8 mouse cellular contexts compared by ENCODE assay signal in genomic region chr5:125404903-125405545, GRCm38 (mm10). TPM values are rescaled to one million over a fixed set of nuclear protein-coding genes. Genes with fewer than 3 reads are reported as not detected.
DNase-seq lines count a peak whose midpoint lies in the region; ATAC-seq and TF ChIP-seq lines count a peak whose summit lies in the region.

No protein-coding gene starts in this region.

- H3K27ac ChIP-seq in cerebellum, adult 2 months (ENCODE audit: insufficient read depth, low read length): peak overlapping the region; percentile 80
- H3K27ac ChIP-seq in hindbrain, embryonic 16.5 days (ENCODE audit: low read depth, low read length): peak overlapping the region; percentile 92

- no peaks in the 10 kb centered on the region for H3K9me3 ChIP-seq in hindbrain, embryonic 16.5 days (ENCODE audit: control insufficient read depth, low read length)

- H3K4me3 ChIP-seq in cerebellum, adult 2 months (replicated peaks; ENCODE audit: insufficient read depth, low read depth, low read length): peak overlapping the region; percentile 77
- peak overlapping the region; percentile 45 for H3K4me3 ChIP-seq in hindbrain, embryonic 16.5 days (ENCODE audit: low read length)

- TF ChIP-seq POLR2A in cerebellum, adult 2 months (IDR thresholded peaks at IDR 0.05; ENCODE audit: borderline replicate concordance, insufficient read depth, low read length): no peak

- no peak for ATAC-seq in cerebellum, adult (ENCODE audit: insufficient number of reproducible peaks, low FRiP score, low TSS enrichment)
- peak; percentile 26 for ATAC-seq in common myeloid progenitor, adult 5-6 weeks (replicated peaks; ENCODE audit: low read depth, poor library complexity, severe bottlenecking)
- ATAC-seq in hindbrain, embryonic 16.5 days: peak; percentile 45

- peak overlapping the region; percentile 77 for H3K4me2 ChIP-seq in hindbrain, embryonic 16.5 days (ENCODE audit: low read length)

- H3K27me3 ChIP-seq in cerebellum, adult 2 months (ENCODE audit: control insufficient read depth, insufficient read depth, low read length): no peaks in the 10 kb centered on the region
- no peaks in the 10 kb centered on the region for H3K27me3 ChIP-seq in hindbrain, embryonic 16.5 days (replicated peaks; ENCODE audit: control insufficient read depth, insufficient read depth, low read length)

- no peaks in the 10 kb centered on the region for H3K36me3 ChIP-seq in hindbrain, embryonic 16.5 days (ENCODE audit: control insufficient read depth, insufficient read depth, low read length)

- H3K4me1 ChIP-seq in cerebellum, adult 2 months (ENCODE audit: control insufficient read depth, insufficient read depth, low read length): peaks cover 3% of the 10 kb centered on the region; the same call in 1 of the 2 replicates
- H3K4me1 ChIP-seq in hindbrain, embryonic 16.5 days (ENCODE audit: control insufficient read depth, insufficient read depth, low read depth, low read length): peaks cover 11% of the 10 kb centered on the region

- intact Hi-C loops in left cerebral cortex, postnatal 4 days (cut with DNase I): no loop called here

- peak overlapping the region; percentile 78 for H3K9ac ChIP-seq in hindbrain, embryonic 16.5 days (ENCODE audit: low read depth, low read length)

- WGBS in cerebellum, adult 2 months: 3% methylated on average over 28 of the region's 28 CpGs
- under 1% methylated on average over 28 of the region's 28 CpGs for WGBS in hindbrain, embryonic 16.5 days

- DNase-seq in cerebellum, adult 2 months: peak; percentile 61 to 76
- DNase-seq in gastrocnemius, adult 18-20 months (ENCODE audit: low spot score): peak; percentile 59
- peak; percentile 63 for DNase-seq in left cerebral cortex, postnatal 4 days
- DNase-seq in mesoderm, embryonic 11.5 days (ENCODE audit: low read depth, low spot score): peak; percentile 81
- DNase-seq in skeletal muscle tissue, adult 2 months (ENCODE audit: low read depth, low spot score): peak; percentile 75

- TF ChIP-seq CTCF in cerebellum, adult 2 months (IDR thresholded peaks at IDR 0.05; ENCODE audit: borderline replicate concordance, insufficient read depth, low read depth, low read length): no peak

RNA-seq across cellular contexts. Expression of gene Ubc, which starts 15.0 kb away (rescaled TPM):
- 1,009 and 1,093 TPM in 2 replicates for polyA plus RNA-seq in cerebellum, adult 2 months (2012; rRNA removed)
- total RNA-seq in common myeloid progenitor, adult 5-6 weeks (2017): 252 and 273 TPM in 2 replicates
- 1,000 to 10,000 TPM; 1,764 to 2,031 TPM for total RNA-seq in gastrocnemius, adult 18-20 months (2021)
- polyA plus RNA-seq in hindbrain, embryonic 16.5 days (2015; fragmentation: Nextera tagmentation; extraction: Ambion mirVana): 1,508 and 1,522 TPM in 2 replicates
- 100 to 1,000 TPM; 849 to 918 TPM for total RNA-seq in left cerebral cortex, postnatal 4 days (2021)

RNA-seq across cellular contexts. Expression of gene Gm10382, which starts 15.9 kb away (rescaled TPM):
- 0.28 and 0.41 TPM in 2 replicates for polyA plus RNA-seq in cerebellum, adult 2 months (2012; rRNA removed)
- total RNA-seq in common myeloid progenitor, adult 5-6 weeks (2017): 1.2 TPM in 1 of 2 replicates, not detected in the other
- total RNA-seq in gastrocnemius, adult 18-20 months (2021): under 1 TPM in 1 of 2 experiments, not detected in 1; 0.24 TPM
- 0.45 and 0.55 TPM in 2 replicates for polyA plus RNA-seq in hindbrain, embryonic 16.5 days (2015; fragmentation: Nextera tagmentation; extraction: Ambion mirVana)
- total RNA-seq in left cerebral cortex, postnatal 4 days (2021): under 1 TPM; 0.48 to 0.52 TPM

RNA-seq across cellular contexts. Expression of gene Dhx37, which starts 28.9 kb away (rescaled TPM):
- 19.6 and 21.4 TPM in 2 replicates for polyA plus RNA-seq in cerebellum, adult 2 months (2012; rRNA removed)
- total RNA-seq in common myeloid progenitor, adult 5-6 weeks (2017): 19.8 and 72.8 TPM in 2 replicates
- total RNA-seq in gastrocnemius, adult 18-20 months (2021): 1 to 10 TPM; 4.5 to 5.1 TPM
- 10.2 and 12.0 TPM in 2 replicates for polyA plus RNA-seq in hindbrain, embryonic 16.5 days (2015; fragmentation: Nextera tagmentation; extraction: Ambion mirVana)
- 10 to 100 TPM; 20.3 to 20.6 TPM for total RNA-seq in left cerebral cortex, postnatal 4 days (2021)

RNA-seq across cellular contexts. Expression of gene Bri3bp, which starts 36.3 kb away (rescaled TPM):
- polyA plus RNA-seq in cerebellum, adult 2 months (2012; rRNA removed): 37.1 and 39.1 TPM in 2 replicates
- total RNA-seq in common myeloid progenitor, adult 5-6 weeks (2017): 32.7 and 32.8 TPM in 2 replicates
- total RNA-seq in gastrocnemius, adult 18-20 months (2021): 1 to 10 TPM; 2.6 to 3.2 TPM
- polyA plus RNA-seq in hindbrain, embryonic 16.5 days (2015; fragmentation: Nextera tagmentation; extraction: Ambion mirVana): 40.2 and 42.5 TPM in 2 replicates
- total RNA-seq in left cerebral cortex, postnatal 4 days (2021): 10 to 100 TPM; 81.1 to 88.2 TPM
